Mouse (Mus musculus) olfactory bulb, adult 2 months (tissue): ENCODE results near the gene Med31.

ENCODE experiments used
- CTCF ChIP-seq: fragments of 200-500 bp; IDR thresholded peaks from 2 replicates; pipeline ENCODE4 v1.5.1; 2012; ENCODE audit warnings: low read depth, mild to moderate bottlenecking, low read length, moderate library complexity; ENCODE audit not compliant: insufficient read depth
- POLR2A ChIP-seq: fragments of 200-500 bp; IDR thresholded peaks from 2 replicates; pipeline ENCODE4 v1.6.1; 2012; ENCODE audit warnings: mild to moderate bottlenecking, low read depth, low read length, moderate library complexity; ENCODE audit not compliant: insufficient read depth

- no peak for TF ChIP-seq CTCF
- no peak for TF ChIP-seq POLR2A
Measured at GRCm38 (mm10) chr11:72226901-72227300, 11.5 kb upstream of the Med31 start.
